Mouse (Mus musculus): ENCODE data around the gene Fam185a. TPM values are rescaled to one million over a fixed set of nuclear protein-coding genes. Genes with fewer than 3 reads are reported as not detected.

Fam185a gene
- polyA plus RNA-seq, 1 experiment = not detected

GRCm38 (mm10) chr5:21517562-21517961 is 92.8 kb downstream of the Fam185a start:
- no peaks in the 10 kb centered on the region for H3K36me3 ChIP-seq (ENCODE audit: control insufficient read depth)
- H3K9me3 ChIP-seq (ENCODE audit: control insufficient read depth, low read length) = no peaks in the 10 kb centered on the region
- no peak for TF ChIP-seq TAL1 (IDR thresholded peaks at IDR 0.05; ENCODE audit: low read length)
- H3K4me3 ChIP-seq (replicated peaks) = no peak overlapping the region
- no peaks in the 10 kb centered on the region for H3K4me1 ChIP-seq (ENCODE audit: control insufficient read depth)
- no peaks in the 10 kb centered on the region for H3K27me3 ChIP-seq (ENCODE audit: control insufficient read depth)

GRCm38 (mm10) chr5:21518207-21518606 is 93.4 kb downstream of the Fam185a start:
- H3K27me3 ChIP-seq (ENCODE audit: control insufficient read depth) = no peaks in the 10 kb centered on the region
- no peaks in the 10 kb centered on the region for H3K4me1 ChIP-seq (ENCODE audit: control insufficient read depth)
- TF ChIP-seq TAL1 (IDR thresholded peaks at IDR 0.05; ENCODE audit: low read length) (no peak), GATA1 (IDR thresholded peaks at IDR 0.05; ENCODE audit: low read length) (no peak)
- no peaks in the 10 kb centered on the region for H3K36me3 ChIP-seq (ENCODE audit: control insufficient read depth)
- H3K9me3 ChIP-seq (ENCODE audit: control insufficient read depth, low read length) = no peaks in the 10 kb centered on the region
- H3K4me3 ChIP-seq (replicated peaks) = no peak overlapping the region

- TF ChIP-seq GATA1 (IDR thresholded peaks at IDR 0.05; ENCODE audit: low read length) = no peak
- no peak for TF ChIP-seq TAL1 (IDR thresholded peaks at IDR 0.05; ENCODE audit: low read length)
- Histone ChIP-seq H3K36me3 (ENCODE audit: control insufficient read depth) (no peaks in the 10 kb centered on the region), H3K4me3 (replicated peaks) (no peak overlapping the region), H3K27me3 (ENCODE audit: control insufficient read depth) (no peaks in the 10 kb centered on the region), H3K9me3 (ENCODE audit: control insufficient read depth, low read length) (no peaks in the 10 kb centered on the region), H3K4me1 (ENCODE audit: control insufficient read depth) (no peaks in the 10 kb centered on the region)
Observed at GRCm38 (mm10) chr5:21519166-21519565, 94.4 kb downstream of the Fam185a start.

- TF ChIP-seq TAL1 (IDR thresholded peaks at IDR 0.05; ENCODE audit: low read length) = no peak
- TF ChIP-seq GATA1 (IDR thresholded peaks at IDR 0.05; ENCODE audit: low read length) = no peak
- no peak overlapping the region for H3K4me3 ChIP-seq (replicated peaks)
Observed at GRCm38 (mm10) chr5:21526835-21527485, 102.2 kb downstream of the Fam185a start.

GRCm38 (mm10) chr5:21527488-21527911 is 102.7 kb downstream of the Fam185a start:
- no peaks in the 10 kb centered on the region for H3K4me1 ChIP-seq (ENCODE audit: control insufficient read depth)
- no peaks in the 10 kb centered on the region for H3K36me3 ChIP-seq (ENCODE audit: control insufficient read depth)
- no peak overlapping the region for H3K4me3 ChIP-seq (replicated peaks)
- H3K27me3 ChIP-seq (ENCODE audit: control insufficient read depth) = no peaks in the 10 kb centered on the region
- no peaks in the 10 kb centered on the region for H3K9me3 ChIP-seq (ENCODE audit: control insufficient read depth, low read length)
- TF ChIP-seq TAL1 (IDR thresholded peaks at IDR 0.05; ENCODE audit: low read length) = no peak
- no peak for TF ChIP-seq GATA1 (IDR thresholded peaks at IDR 0.05; ENCODE audit: low read length)

More at GRCm38 (mm10) chr5:21526835-21527485, 102.2 kb downstream of the Fam185a start:
- Histone ChIP-seq H3K4me1 (ENCODE audit: control insufficient read depth) (no peaks in the 10 kb centered on the region), H3K9me3 (ENCODE audit: control insufficient read depth, low read length) (no peaks in the 10 kb centered on the region), H3K36me3 (ENCODE audit: control insufficient read depth) (no peaks in the 10 kb centered on the region), H3K27me3 (ENCODE audit: control insufficient read depth) (no peaks in the 10 kb centered on the region)

- TF ChIP-seq GATA1 (IDR thresholded peaks at IDR 0.05; ENCODE audit: low read length) (no peak), TAL1 (IDR thresholded peaks at IDR 0.05; ENCODE audit: low read length) (no peak)
- Histone ChIP-seq H3K4me3 (replicated peaks) (no peak overlapping the region), H3K4me1 (ENCODE audit: control insufficient read depth) (no peaks in the 10 kb centered on the region)
Observed at GRCm38 (mm10) chr5:21528068-21528842, 103.5 kb downstream of the Fam185a start.

GRCm38 (mm10) chr5:21529110-21529720 is 104.5 kb downstream of the Fam185a start:
- Histone ChIP-seq H3K36me3 (ENCODE audit: control insufficient read depth) (no peaks in the 10 kb centered on the region), H3K9me3 (ENCODE audit: control insufficient read depth, low read length) (no peaks in the 10 kb centered on the region), H3K27me3 (ENCODE audit: control insufficient read depth) (no peaks in the 10 kb centered on the region), H3K4me1 (ENCODE audit: control insufficient read depth) (no peaks in the 10 kb centered on the region), H3K4me3 (replicated peaks) (no peak overlapping the region)
- TF ChIP-seq GATA1 (IDR thresholded peaks at IDR 0.05; ENCODE audit: low read length) (no peak), TAL1 (IDR thresholded peaks at IDR 0.05; ENCODE audit: low read length) (no peak)

More at GRCm38 (mm10) chr5:21528068-21528842, 103.5 kb downstream of the Fam185a start:
- H3K36me3 ChIP-seq (ENCODE audit: control insufficient read depth) = no peaks in the 10 kb centered on the region
- no peaks in the 10 kb centered on the region for H3K9me3 ChIP-seq (ENCODE audit: control insufficient read depth, low read length)
- H3K27me3 ChIP-seq (ENCODE audit: control insufficient read depth) = no peaks in the 10 kb centered on the region

Other genes starting within 250 kb of the Fam185a start
- 0.01 and 0.03 TPM in 2 replicates for gene Gsap, start 238.7 kb upstream of the Fam185a start, polyA plus RNA-seq (2012)
- gene Fgl2, start 52.3 kb upstream of the Fam185a start, polyA plus RNA-seq (2012) = not detected in 2 replicates
- gene Ccdc146, start 281 bp upstream of the Fam185a start, polyA plus RNA-seq (2012) = not detected in 2 replicates
- not detected in 2 replicates for gene Lrrc17, start 118.6 kb downstream of the Fam185a start, polyA plus RNA-seq (2012)
- gene Fbxl13, start 220.7 kb downstream of the Fam185a start, polyA plus RNA-seq (2012) = not detected in 2 replicates
- 0.21 and 0.24 TPM in 2 replicates for gene Armc10, start 220.9 kb downstream of the Fam185a start, polyA plus RNA-seq (2012)

Measured in erythroblast, embryonic 14.5 days (primary cell).